Mouse (Mus musculus) midbrain, embryonic 11.5 days (tissue): ENCODE results near the gene Nmnat2. TPM values are rescaled to one million over a fixed set of nuclear protein-coding genes. Genes with fewer than 3 reads are reported as not detected.

ENCODE experiments used
- ATAC-seq: fragments of 200-750 bp; cut with Nextera tagmentation; 2 replicates; pipeline ENCODE4 v1.8.0; 2017; ENCODE audit warnings: moderate TSS enrichment, moderate library complexity; ENCODE audit not compliant: low FRiP score
- DNase-seq: peaks from one replicate; pipeline ENCODE4 v3.0.0; 2015; ENCODE audit warnings: low spot score; ENCODE audit errors: missing footprints
- H3K27ac ChIP-seq: fragments of 300-500 bp; sonication (generic); 2 replicates; pipeline ENCODE4 v1.5.1; 2014; ENCODE audit warnings: low read depth, low read length
- H3K27me3 ChIP-seq: fragments of 300-500 bp; sonication (generic); 2 replicates; pipeline ENCODE4 v1.6.1; 2014; ENCODE audit warnings: mild to moderate bottlenecking, low read length, moderate library complexity, mixed read lengths; ENCODE audit not compliant: control insufficient read depth, insufficient read depth
- H3K36me3 ChIP-seq: fragments of 300-500 bp; sonication (generic); 2 replicates; pipeline ENCODE4 v1.6.1; 2014; ENCODE audit warnings: mild to moderate bottlenecking, low read length, moderate library complexity, mixed read lengths; ENCODE audit not compliant: control insufficient read depth, insufficient read depth
- H3K4me1 ChIP-seq: fragments of 300-500 bp; sonication (generic); 2 replicates; pipeline ENCODE4 v1.6.1; 2014; ENCODE audit warnings: low read length; ENCODE audit not compliant: control insufficient read depth, insufficient read depth
- H3K4me2 ChIP-seq: fragments of 300-500 bp; sonication (generic); 2 replicates; pipeline ENCODE4 v1.6.1; 2014; ENCODE audit warnings: mild to moderate bottlenecking, moderate library complexity
- H3K4me3 ChIP-seq: fragments of 300-500 bp; sonication (generic); 2 replicates; pipeline ENCODE4 v1.5.1; 2014; ENCODE audit warnings: low read depth, low read length
- H3K9ac ChIP-seq: fragments of 300-500 bp; sonication (generic); 2 replicates; pipeline ENCODE4 v1.6.1; 2014; ENCODE audit warnings: low read length
- H3K9me3 ChIP-seq: fragments of 300-500 bp; sonication (generic); 2 replicates; pipeline ENCODE4 v1.6.1; 2016; ENCODE audit warnings: low read length; ENCODE audit not compliant: control insufficient read depth
- WGBS: fragments of 180-500 bp; shearing (Covaris S2); extraction: QIAGEN DNeasy Blood & Tissue Kit; methylation state at CpG from one replicate; pipeline ENCODE4 v1.1.7; 2014; 5-methylcytosine and 5-hydroxymethylcytosine counted together
- polyA plus RNA-seq: library from polyadenylated mRNA; unstranded; fragments of >200 nt; fragmentation: Nextera tagmentation; extraction: Ambion mirVana; gene quantifications from 2 replicates; pipeline ENCODE4 v1.2.1, GENCODE M21; 2014

Gene Nmnat2
- polyA plus RNA-seq, 1 experiment from 2014 or later = 15.0 TPM

DNA sequence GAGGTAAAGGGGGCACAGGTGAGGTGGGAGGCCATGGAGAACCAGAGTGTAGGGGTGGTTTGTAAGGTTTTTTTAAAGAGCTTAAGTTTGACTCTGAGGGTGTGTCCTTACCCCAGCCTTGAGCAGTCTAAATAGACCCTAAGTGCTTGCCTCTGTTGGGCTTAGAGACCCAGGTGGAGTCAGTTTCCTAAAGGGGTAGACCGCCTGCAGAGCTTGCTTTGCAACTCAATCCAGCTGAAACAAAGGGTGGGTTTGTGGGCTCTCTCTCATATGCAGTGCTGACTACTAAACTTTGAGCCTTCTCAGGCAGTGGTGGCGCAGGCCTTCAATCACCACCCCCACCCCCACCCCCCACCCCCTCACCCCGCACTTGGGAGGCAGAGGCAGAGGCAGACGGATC, 11.8 kb upstream of the Nmnat2 start:
- Histone ChIP-seq H3K4me2 (no peak overlapping the region), H3K4me1 (no peaks in the 10 kb centered on the region), H3K36me3 (no peaks in the 10 kb centered on the region), H3K27ac (no peak overlapping the region), H3K4me3 (no peak overlapping the region), H3K27me3 (no peaks in the 10 kb centered on the region), H3K9me3 (no peaks in the 10 kb centered on the region), H3K9ac (no peak overlapping the region)
- no peak for DNase-seq
- ATAC-seq = no peak
- WGBS = 55% methylated on average over 4 of the region's 4 CpGs

DNA sequence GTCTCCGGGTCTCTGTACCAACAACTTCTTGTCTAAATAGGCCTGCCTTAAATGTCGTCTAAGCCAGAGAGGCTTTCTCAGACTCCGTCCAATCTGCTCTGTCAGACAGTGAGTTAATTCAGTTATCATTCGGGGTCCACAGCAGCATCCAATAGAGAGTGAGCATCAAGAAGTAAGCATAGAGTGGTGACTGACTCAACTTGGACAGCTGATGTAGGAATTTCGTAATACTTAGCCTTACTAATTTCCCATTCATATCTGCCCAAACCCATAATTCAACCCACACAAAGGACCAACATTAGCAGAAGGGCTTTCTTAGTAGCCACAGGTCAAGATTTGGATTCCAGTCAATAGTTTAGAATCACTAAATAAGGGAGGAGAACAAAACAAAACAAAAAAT, 626 bp upstream of the Nmnat2 start:
- no peak overlapping the region for H3K4me3 ChIP-seq
- no peaks in the 10 kb centered on the region for H3K9me3 ChIP-seq
- no peak for DNase-seq
- no peak for ATAC-seq
- no peak overlapping the region for H3K4me2 ChIP-seq
- no peak overlapping the region for H3K9ac ChIP-seq
- H3K27me3 ChIP-seq = peaks cover 33% of the 10 kb centered on the region
- H3K27ac ChIP-seq = no peak overlapping the region
- peaks cover 8% of the 10 kb centered on the region for H3K4me1 ChIP-seq
- 76% methylated on average over 5 of the region's 5 CpGs for WGBS
- no peaks in the 10 kb centered on the region for H3K36me3 ChIP-seq

DNA sequence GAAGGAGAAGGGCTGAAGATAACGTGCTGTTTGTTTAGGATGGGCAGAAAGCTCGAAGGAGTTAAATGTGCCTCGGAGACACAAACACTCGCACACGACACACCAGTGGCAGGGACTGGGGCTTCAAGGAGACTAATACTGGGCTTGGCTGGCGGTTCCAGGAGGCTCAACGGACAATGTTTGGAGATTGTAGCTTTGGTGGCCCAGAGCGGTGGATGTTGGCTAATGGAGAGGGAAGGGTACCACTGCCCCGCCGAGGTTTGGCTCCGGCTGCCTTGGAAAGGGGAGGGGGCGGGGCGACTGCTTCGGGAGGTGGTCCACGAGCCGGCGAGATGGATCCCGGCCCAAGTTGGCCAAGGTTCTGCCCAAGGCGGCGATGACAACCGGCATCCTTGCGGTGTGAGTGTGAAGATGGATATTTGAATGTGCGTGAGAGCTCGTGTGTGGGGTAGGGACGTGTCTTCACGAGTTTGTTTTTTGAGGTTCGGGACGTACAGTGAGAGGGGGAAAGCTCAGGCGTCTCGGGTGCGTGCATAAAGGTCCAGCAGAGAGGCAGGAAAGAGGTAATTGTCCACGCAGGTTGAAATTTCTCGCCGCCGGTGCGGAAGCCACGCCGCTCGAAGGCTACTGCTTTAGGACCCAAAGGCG, 895 bp downstream of the Nmnat2 start:
- Histone ChIP-seq H3K4me2 (peak overlapping the region; percentile 55), H3K36me3 (no peaks in the 10 kb centered on the region), H3K9me3 (no peaks in the 10 kb centered on the region), H3K4me1 (peaks cover 8% of the 10 kb centered on the region), H3K27me3 (peaks cover 33% of the 10 kb centered on the region), H3K4me3 (peak overlapping the region; percentile 46), H3K9ac (peak overlapping the region; percentile 51), H3K27ac (no peak overlapping the region)
- under 1% methylated on average over 40 of the region's 40 CpGs for WGBS
- ATAC-seq = peak; percentile 58
- DNase-seq = peak; percentile 93

- Histone ChIP-seq H3K9me3 (no peaks in the 10 kb centered on the region), H3K27me3 (peaks cover 33% of the 10 kb centered on the region), H3K36me3 (no peaks in the 10 kb centered on the region), H3K4me1 (peaks cover 8% of the 10 kb centered on the region), H3K4me3 (peak overlapping the region; percentile 46), H3K4me2 (peak overlapping the region; percentile 55), H3K9ac (peak overlapping the region; percentile 38; the same call in 1 of the 2 replicates), H3K27ac (no peak overlapping the region)
- DNase-seq (peak; percentile 97), ATAC-seq (peak; percentile 67; the same call in 1 of the 2 replicates)
- WGBS = 5% methylated on average over 14 of the region's 14 CpGs
Measured at GRCm38 (mm10) chr1:152956221-152956620, 1.4 kb downstream of the Nmnat2 start.

- H3K4me2 ChIP-seq = no peak overlapping the region
- 74% methylated on average over 10 of the region's 10 CpGs for WGBS
- no peaks in the 10 kb centered on the region for H3K36me3 ChIP-seq
- no peak for DNase-seq
- no peak overlapping the region for H3K9ac ChIP-seq
- no peak overlapping the region for H3K27ac ChIP-seq
- no peak; the same call in 1 of the 2 replicates for ATAC-seq
- 0 out of 2 replicates have a peak, but pooled peaks cover 2% of the 10 kb centered on the region for H3K4me1 ChIP-seq
- H3K27me3 ChIP-seq = no peaks in the 10 kb centered on the region
- no peaks in the 10 kb centered on the region for H3K9me3 ChIP-seq
- H3K4me3 ChIP-seq = no peak overlapping the region
Measured at GRCm38 (mm10) chr1:152964344-152964743, 9.6 kb downstream of the Nmnat2 start.

- H3K4me2 ChIP-seq = no peak overlapping the region
- DNase-seq = no peak
- no peaks in the 10 kb centered on the region for H3K36me3 ChIP-seq
- H3K4me1 ChIP-seq = 0 out of 2 replicates have a peak, but pooled peaks cover 2% of the 10 kb centered on the region
- ATAC-seq = no peak
- no peak overlapping the region for H3K27ac ChIP-seq
- H3K27me3 ChIP-seq = no peaks in the 10 kb centered on the region
- H3K9ac ChIP-seq = no peak overlapping the region
- no peak overlapping the region for H3K4me3 ChIP-seq
- WGBS = 76% methylated on average over 6 of the region's 6 CpGs
- H3K9me3 ChIP-seq = no peaks in the 10 kb centered on the region
Measured at GRCm38 (mm10) chr1:152966222-152966621, 11.4 kb downstream of the Nmnat2 start.

GRCm38 (mm10) chr1:152966686-152967085, 11.9 kb downstream of the Nmnat2 start:
- no peak overlapping the region for H3K27ac ChIP-seq
- no peak overlapping the region for H3K4me2 ChIP-seq
- ATAC-seq (no peak), DNase-seq (no peak)
- H3K27me3 ChIP-seq = no peaks in the 10 kb centered on the region
- 0 out of 2 replicates have a peak, but pooled peaks cover 2% of the 10 kb centered on the region for H3K4me1 ChIP-seq
- H3K9ac ChIP-seq = no peak overlapping the region
- WGBS = 80% methylated on average over 2 of the region's 2 CpGs
- no peak overlapping the region for H3K4me3 ChIP-seq
- no peaks in the 10 kb centered on the region for H3K36me3 ChIP-seq
- H3K9me3 ChIP-seq = no peaks in the 10 kb centered on the region

DNA sequence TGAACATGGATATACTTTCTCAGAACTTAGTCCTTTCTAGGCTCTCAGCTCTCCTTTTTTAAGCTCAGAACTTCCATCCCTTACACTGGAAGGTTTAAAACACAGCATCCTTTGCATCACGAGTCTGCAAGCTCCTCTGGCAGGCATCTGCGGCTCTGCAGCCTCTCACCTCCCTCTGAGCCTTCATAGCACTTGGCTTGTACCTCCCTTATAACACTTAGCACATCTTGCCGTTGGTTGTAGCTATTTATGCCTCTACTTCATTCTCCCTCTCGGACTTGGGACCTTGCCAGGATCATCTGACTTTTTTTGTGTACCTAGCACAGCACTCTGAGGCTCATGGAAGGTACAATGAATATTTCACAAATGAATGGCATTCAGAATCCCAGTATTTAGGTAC, 14.3 kb downstream of the Nmnat2 start:
- Histone ChIP-seq H3K9ac (no peak overlapping the region), H3K4me2 (no peak overlapping the region), H3K36me3 (no peaks in the 10 kb centered on the region), H3K4me3 (no peak overlapping the region), H3K27ac (no peak overlapping the region), H3K9me3 (no peaks in the 10 kb centered on the region), H3K27me3 (no peaks in the 10 kb centered on the region), H3K4me1 (peaks cover 11% of the 10 kb centered on the region)
- ATAC-seq = no peak
- WGBS = 75% methylated on average over 4 of the region's 4 CpGs
- DNase-seq = no peak

DNA sequence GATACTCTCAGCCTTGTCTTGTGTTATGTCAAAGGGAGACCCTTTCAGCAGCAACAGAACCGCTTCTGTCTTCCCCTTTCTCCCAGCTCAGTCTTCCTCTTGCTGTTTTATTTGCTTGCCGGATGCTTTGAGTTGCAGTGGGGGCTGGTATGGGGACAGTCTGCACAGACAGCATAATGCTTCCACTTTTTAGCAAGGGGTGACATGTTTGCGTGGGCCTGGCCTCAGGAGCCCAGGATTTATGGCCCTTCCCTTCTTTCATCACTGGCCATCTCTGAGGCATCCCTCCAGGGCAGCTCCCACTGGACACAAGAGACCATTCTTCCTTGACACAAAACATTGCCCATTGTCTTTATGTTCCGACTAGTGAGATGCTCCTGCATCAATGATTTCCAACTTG, 18.2 kb downstream of the Nmnat2 start:
- no peaks in the 10 kb centered on the region for H3K27me3 ChIP-seq

More for the DNA sequence above, 18.2 kb downstream of the Nmnat2 start:
- H3K9me3 ChIP-seq = no peaks in the 10 kb centered on the region
- WGBS = 39% methylated on average over 4 of the region's 4 CpGs
- DNase-seq = no peak
- H3K4me2 ChIP-seq = no peak overlapping the region
- no peaks in the 10 kb centered on the region for H3K36me3 ChIP-seq
- peaks cover 10% of the 10 kb centered on the region for H3K4me1 ChIP-seq
- no peak overlapping the region for H3K9ac ChIP-seq
- ATAC-seq = no peak
- H3K4me3 ChIP-seq = no peak overlapping the region
- no peak overlapping the region for H3K27ac ChIP-seq
